Mouse (Mus musculus) MEL (cell line): ENCODE results near the gene Gtpbp2.

Experiments
- CTCF ChIP-seq, 3 experiments: IDR thresholded peaks in 2 of 3; conservative IDR thresholded peaks in 1 of 3; 2 replicates each; pipeline ENCODE4 v1.5.1; 2011 to 2012; ENCODE audit warnings: low read length in 3 of 3, low read depth in 2 of 3, mild to moderate bottlenecking in 2 of 3, improper control_type of control experiment in 1 of 3, inconsistent platforms in 1 of 3, mixed read lengths in 1 of 3, moderate library complexity in 1 of 3; ENCODE audit not compliant: control insufficient read depth in 1 of 3, insufficient read depth in 1 of 3, poor library complexity in 1 of 3, severe bottlenecking in 1 of 3
- EP300 ChIP-seq, 2 experiments: IDR thresholded peaks; 2 replicates each; pipeline ENCODE4 v1.6.1; 2011; ENCODE audit warnings: improper control_type of control experiment in 2 of 2, low read length in 2 of 2, low read depth in 1 of 2, mild to moderate bottlenecking in 1 of 2
- ETS1 ChIP-seq: IDR thresholded peaks from 2 replicates; pipeline ENCODE4 v1.6.1; 2012; ENCODE audit warnings: low read depth, mild to moderate bottlenecking, inconsistent platforms, low read length, improper control_type of control experiment, moderate library complexity
- TBP ChIP-seq: IDR thresholded peaks from 2 replicates; pipeline ENCODE4 v1.8.0; 2011; ENCODE audit warnings: low read depth, low read length, improper control_type of control experiment

GRCm38 (mm10) chr17:46168318-46168717 lies 7.5 kb downstream of the Gtpbp2 start:
- TF ChIP-seq EP300 (IDR thresholded peaks at IDR 0.05; ENCODE audit: low read depth in 1 of 2, low read length in 2 of 2) (no peak), ETS1 (no peak), CTCF (IDR thresholded peaks at IDR 0.05 in 2 of 3, conservative IDR thresholded peaks at IDR 0.05 in 1 of 3; ENCODE audit: control insufficient read depth in 1 of 3, insufficient read depth in 1 of 3, low read depth in 2 of 3, low read length in 3 of 3, poor library complexity in 1 of 3, severe bottlenecking in 1 of 3) (no peak), TBP (no peak)
